21 mouse cellular contexts compared by ENCODE assay signal in genomic region chr16:17950068-17950467, GRCm38 (mm10). TPM values are rescaled to one million over a fixed set of nuclear protein-coding genes. Genes with fewer than 3 reads are reported as not detected.
DNase-seq lines count a peak whose midpoint lies in the region; ATAC-seq and TF ChIP-seq lines count a peak whose summit lies in the region.
"Had no signal": no experiment of that assay in that cellular context is flagged by ENCODE, and none has a peak within 500 bp of the region (broad histone marks: within the 10 kb centered on the region; RNA-seq: fewer than 3 reads in every experiment).

No protein-coding gene starts in this region.

- no peak overlapping the region for H3K4me2 ChIP-seq in forebrain, postnatal 0 days (ENCODE audit: low read depth)
- H3K4me2 ChIP-seq in midbrain, embryonic 13.5 days (replicated peaks): no peak overlapping the region
- H3K4me2 ChIP-seq: embryonic facial prominence, embryonic 15.5 days; heart, embryonic 15.5 days; liver, embryonic 15.5 days had no signal

- peak; percentile 71 for ATAC-seq in forebrain, postnatal 0 days
- ATAC-seq in midbrain, embryonic 13.5 days: peak; percentile 82
- ATAC-seq: Patski had no signal

- H3K27ac ChIP-seq in forebrain, postnatal 0 days (ENCODE audit: low read depth, low read length): no peak overlapping the region
- peak overlapping the region; percentile 88 for H3K27ac ChIP-seq in midbrain, embryonic 13.5 days
- H3K27ac ChIP-seq: embryonic facial prominence, embryonic 15.5 days; heart, embryonic 15.5 days; kidney, postnatal 0 days; liver, embryonic 15.5 days had no signal

- DNase-seq in embryo, embryonic 11 days: peak; percentile 14
- no peak for DNase-seq in embryo, embryonic 9.5 days (ENCODE audit: extremely low spot score)
- DNase-seq in adipocyte (ENCODE audit: low spot score): peak; percentile 66
- no peak for DNase-seq in forebrain, postnatal 0 days
- no peak for DNase-seq in adrenal gland, postnatal 4 days (ENCODE audit: low spot score in 2 of 2)
- DNase-seq in left cerebral cortex, postnatal 25 days (ENCODE audit: low spot score in 2 of 2): no peak
- DNase-seq in cerebellum, adult 8-10 months: no peak
- DNase-seq: cerebellum, adult 2 months; lung, postnatal 4 days; right cerebral cortex, postnatal 14 days had no signal

- intact Hi-C loops in left cerebral cortex, postnatal 25 days (cut with DNase I): no loop called here

- no peak overlapping the region for H3K9ac ChIP-seq in forebrain, postnatal 0 days
- H3K9ac ChIP-seq in midbrain, embryonic 13.5 days (replicated peaks): peak overlapping the region; percentile 36; the same call in 1 of the 2 replicates
- H3K9ac ChIP-seq: embryonic facial prominence, embryonic 15.5 days; heart, embryonic 15.5 days; liver, embryonic 15.5 days had no signal

- WGBS in forebrain, postnatal 0 days: 25% methylated on average over 4 of the region's 4 CpGs
- 34% methylated on average over 4 of the region's 4 CpGs for WGBS in midbrain, embryonic 13.5 days

- H3K9me3 ChIP-seq in forebrain, postnatal 0 days (ENCODE audit: low read length): no peaks in the 10 kb centered on the region
- H3K9me3 ChIP-seq in midbrain, embryonic 13.5 days: no peaks in the 10 kb centered on the region
- H3K9me3 ChIP-seq: embryonic facial prominence, embryonic 15.5 days; heart, embryonic 15.5 days; liver, embryonic 15.5 days had no signal

- no peaks in the 10 kb centered on the region for H3K36me3 ChIP-seq in forebrain, postnatal 0 days (ENCODE audit: insufficient read depth)
- H3K36me3 ChIP-seq in midbrain, embryonic 13.5 days: no peaks in the 10 kb centered on the region
- H3K36me3 ChIP-seq: embryonic facial prominence, embryonic 15.5 days; heart, embryonic 15.5 days; liver, embryonic 15.5 days had no signal

- no peak overlapping the region for H3K4me3 ChIP-seq in forebrain, postnatal 0 days (ENCODE audit: low read depth, low read length)
- no peak overlapping the region for H3K4me3 ChIP-seq in midbrain, embryonic 13.5 days (replicated peaks)
- H3K4me3 ChIP-seq: embryonic facial prominence, embryonic 15.5 days; heart, embryonic 15.5 days; liver, embryonic 15.5 days had no signal

- no peaks in the 10 kb centered on the region for H3K4me1 ChIP-seq in forebrain, postnatal 0 days (ENCODE audit: insufficient read depth)
- H3K4me1 ChIP-seq in midbrain, embryonic 13.5 days (replicated peaks): peaks cover 23% of the 10 kb centered on the region
- H3K4me1 ChIP-seq: heart, embryonic 15.5 days; liver, embryonic 15.5 days had no signal

- no peak for TF ChIP-seq CTCF in forebrain, postnatal 0 days (IDR thresholded peaks at IDR 0.05; ENCODE audit: low read depth)

- H3K27me3 ChIP-seq in forebrain, postnatal 0 days (ENCODE audit: insufficient read depth, low read length): no peaks in the 10 kb centered on the region
- H3K27me3 ChIP-seq in midbrain, embryonic 13.5 days: 0 out of 2 replicates have a peak, but pooled peaks cover 3% of the 10 kb centered on the region
- H3K27me3 ChIP-seq: embryonic facial prominence, embryonic 15.5 days; liver, embryonic 15.5 days; Patski had no signal

RNA-seq across cellular contexts. Expression of gene Slc25a1, which starts 22.0 kb away (rescaled TPM):
- total RNA-seq in forebrain, postnatal 0 days (2014; rRNA removed): 150 and 158 TPM in 2 replicates
- 143 and 146 TPM in 2 replicates for polyA plus RNA-seq in forebrain, postnatal 0 days (2015; fragmentation: Nextera tagmentation; extraction: Ambion mirVana)
- 146 and 148 TPM in 2 replicates for polyA plus RNA-seq in midbrain, embryonic 13.5 days (2015; fragmentation: Nextera tagmentation; extraction: Ambion mirVana)
- total RNA-seq in adrenal gland, postnatal 4 days (2021): 10 to 100 TPM; 98.4 to 98.6 TPM
- total RNA-seq in left cerebral cortex, postnatal 25 days (2021): 10 to 100 TPM; 39.5 to 46.0 TPM

RNA-seq across cellular contexts. Expression of gene Vpreb2, which starts 30.2 kb away (rescaled TPM):
- not detected in 2 replicates for total RNA-seq in forebrain, postnatal 0 days (2014; rRNA removed)
- not detected in 2 replicates for polyA plus RNA-seq in forebrain, postnatal 0 days (2015; fragmentation: Nextera tagmentation; extraction: Ambion mirVana)
- not detected in 2 replicates for polyA plus RNA-seq in midbrain, embryonic 13.5 days (2015; fragmentation: Nextera tagmentation; extraction: Ambion mirVana)
- total RNA-seq in adrenal gland, postnatal 4 days (2021): not detected
- total RNA-seq in left cerebral cortex, postnatal 25 days (2021): not detected
- total RNA-seq: layer of hippocampus, postnatal 25 days had no signal
- polyA plus RNA-seq: cerebellum, adult 2 months; embryonic facial prominence, embryonic 15.5 days; frontal cortex, adult 2 months; gonadal fat pad, adult 2 months; heart, embryonic 15.5 days; kidney, postnatal 0 days; limb, embryonic 11.5 days had no signal

RNA-seq across cellular contexts. Expression of gene Gsc2, which starts 35.2 kb away (rescaled TPM):
- not detected in 2 replicates for total RNA-seq in forebrain, postnatal 0 days (2014; rRNA removed)
- not detected in 2 replicates for polyA plus RNA-seq in forebrain, postnatal 0 days (2015; fragmentation: Nextera tagmentation; extraction: Ambion mirVana)
- polyA plus RNA-seq in midbrain, embryonic 13.5 days (2015; fragmentation: Nextera tagmentation; extraction: Ambion mirVana): 0.40 and 1.5 TPM in 2 replicates
- not detected for total RNA-seq in adrenal gland, postnatal 4 days (2021)
- total RNA-seq in left cerebral cortex, postnatal 25 days (2021): not detected
- total RNA-seq: adrenal gland, adult 18-20 months; layer of hippocampus, postnatal 25 days had no signal
- polyA plus RNA-seq: cerebellum, adult 2 months; embryonic facial prominence, embryonic 15.5 days; frontal cortex, adult 2 months; gonadal fat pad, adult 2 months; heart, embryonic 15.5 days; limb, embryonic 11.5 days; liver, embryonic 15.5 days; Patski had no signal

RNA-seq across cellular contexts. Expression of gene Ess2, which starts 38.9 kb away (rescaled TPM):
- total RNA-seq in forebrain, postnatal 0 days (2014; rRNA removed): 50.4 and 50.5 TPM in 2 replicates
- 41.5 and 46.2 TPM in 2 replicates for polyA plus RNA-seq in forebrain, postnatal 0 days (2015; fragmentation: Nextera tagmentation; extraction: Ambion mirVana)
- 56.1 and 56.6 TPM in 2 replicates for polyA plus RNA-seq in midbrain, embryonic 13.5 days (2015; fragmentation: Nextera tagmentation; extraction: Ambion mirVana)
- 10 to 100 TPM; 33.0 to 33.6 TPM for total RNA-seq in adrenal gland, postnatal 4 days (2021)
- 10 to 100 TPM; 28.7 to 30.1 TPM for total RNA-seq in left cerebral cortex, postnatal 25 days (2021)

RNA-seq across cellular contexts. Expression of gene Tssk2, which starts 51.6 kb away (rescaled TPM):
- total RNA-seq in forebrain, postnatal 0 days (2014; rRNA removed): not detected in 2 replicates
- polyA plus RNA-seq in forebrain, postnatal 0 days (2015; fragmentation: Nextera tagmentation; extraction: Ambion mirVana): not detected in 2 replicates
- 0.14 and 0.19 TPM in 2 replicates for polyA plus RNA-seq in midbrain, embryonic 13.5 days (2015; fragmentation: Nextera tagmentation; extraction: Ambion mirVana)
- not detected for total RNA-seq in adrenal gland, postnatal 4 days (2021)
- not detected for total RNA-seq in left cerebral cortex, postnatal 25 days (2021)
- total RNA-seq: adrenal gland, adult 18-20 months; layer of hippocampus, postnatal 25 days had no signal
- polyA plus RNA-seq: cerebellum, adult 2 months; embryonic facial prominence, embryonic 15.5 days; frontal cortex, adult 2 months; heart, embryonic 15.5 days; kidney, postnatal 0 days; limb, embryonic 11.5 days; liver, embryonic 15.5 days had no signal

Comparison
In these comparisons a context has a peak if more than half of its experiments do, and no peak if none do; other contexts are left out.
1. DNase-seq: peak in embryo, embryonic 11 days (single experiment) and adipocyte (single experiment); none in embryo, embryonic 9.5 days (single experiment), forebrain, postnatal 0 days (single experiment), adrenal gland, postnatal 4 days (0 of 2), left cerebral cortex, postnatal 25 days (0 of 2) and cerebellum, adult 8-10 months (single experiment).